Mouse (Mus musculus) erythroblast, embryonic 14.5 days (primary cell): ENCODE measurements around the gene Rprml. TPM values are rescaled to one million over a fixed set of nuclear protein-coding genes. Genes with fewer than 3 reads are reported as not detected.
"Not testable (repeated sequence)": the region's sequence is repeated elsewhere in the genome, so short reads cannot be mapped to it uniquely, and the experiment has no call there.

ENCODE experiments used
- H3K27me3 ChIP-seq: 2 replicates; pipeline ENCODE4 v1.6.1; 2012; ENCODE audit warnings: inconsistent platforms; ENCODE audit not compliant: control insufficient read depth
- H3K36me3 ChIP-seq: 2 replicates; pipeline ENCODE4 v1.6.1; 2012; ENCODE audit warnings: mild to moderate bottlenecking, inconsistent platforms; ENCODE audit not compliant: control insufficient read depth
- H3K4me1 ChIP-seq: 2 replicates; pipeline ENCODE4 v1.6.1; 2012; ENCODE audit warnings: inconsistent platforms; ENCODE audit not compliant: control insufficient read depth
- H3K4me3 ChIP-seq: replicated peaks from 2 replicates; pipeline ENCODE3; 2012; ENCODE audit warnings: moderate library complexity, mild to moderate bottlenecking, inconsistent platforms
- H3K9me3 ChIP-seq: 2 replicates; pipeline ENCODE4 v1.6.1; 2012; ENCODE audit warnings: low read length, inconsistent platforms, mixed read lengths; ENCODE audit not compliant: control insufficient read depth
- GATA1 ChIP-seq: IDR thresholded peaks from 2 replicates; pipeline ENCODE4 v1.6.1; 2012; ENCODE audit warnings: low read length, inconsistent platforms, mixed read lengths
- TAL1 ChIP-seq: IDR thresholded peaks from 3 replicates; pipeline ENCODE4 v1.6.1; 2012; ENCODE audit warnings: low read length, inconsistent platforms, mixed read lengths
- polyA plus RNA-seq: library from polyadenylated mRNA; stranded (reverse); fragments of >175 nt; gene quantifications from 2 replicates; pipeline ENCODE4 v1.2.3, GENCODE M21; 2012

Rprml gene
- polyA plus RNA-seq, 1 experiment: not detected

GRCm38 (mm10) chr11:103661863-103662262 lies 12.5 kb downstream of the Rprml start:
- Histone ChIP-seq H3K9me3 (no peaks in the 10 kb centered on the region), H3K27me3 (peaks cover 6% of the 10 kb centered on the region), H3K4me1 (peaks cover 3% of the 10 kb centered on the region), H3K36me3 (no peaks in the 10 kb centered on the region), H3K4me3 (no peak overlapping the region)
- TF ChIP-seq TAL1 (no peak), GATA1 (no peak)

- no peaks in the 10 kb centered on the region for H3K9me3 ChIP-seq
- no peak overlapping the region for H3K4me3 ChIP-seq
- no peak for TF ChIP-seq TAL1
- TF ChIP-seq GATA1: no peak
- H3K27me3 ChIP-seq: peaks cover 3% of the 10 kb centered on the region
- H3K4me1 ChIP-seq: peaks cover 3% of the 10 kb centered on the region
- no peaks in the 10 kb centered on the region for H3K36me3 ChIP-seq
These were observed 13.2 kb downstream of the Rprml start for GRCm38 (mm10) chr11:103662546-103662945.

- no peak for TF ChIP-seq GATA1
- no peak for TF ChIP-seq TAL1
- H3K4me3 ChIP-seq: no peak overlapping the region
- no peaks in the 10 kb centered on the region for H3K36me3 ChIP-seq
- no peaks in the 10 kb centered on the region for H3K9me3 ChIP-seq
- peaks cover 3% of the 10 kb centered on the region for H3K4me1 ChIP-seq
- peaks cover 3% of the 10 kb centered on the region for H3K27me3 ChIP-seq
These were observed 13.7 kb downstream of the Rprml start for GRCm38 (mm10) chr11:103663119-103663518.

GRCm38 (mm10) chr11:103665695-103666094 lies 16.3 kb downstream of the Rprml start:
- TF ChIP-seq TAL1 (no peak), GATA1 (no peak)

GRCm38 (mm10) chr11:103666181-103666906 lies 17.0 kb downstream of the Rprml start:
- H3K4me1 ChIP-seq: peaks cover 3% of the 10 kb centered on the region
- H3K36me3 ChIP-seq: no peaks in the 10 kb centered on the region
- no peak for TF ChIP-seq GATA1
- no peak for TF ChIP-seq TAL1
- no peak overlapping the region for H3K4me3 ChIP-seq
- H3K9me3 ChIP-seq: no peaks in the 10 kb centered on the region
- no peaks in the 10 kb centered on the region for H3K27me3 ChIP-seq

More at GRCm38 (mm10) chr11:103665695-103666094, 16.3 kb downstream of the Rprml start:
- Histone ChIP-seq H3K4me1 (peaks cover 3% of the 10 kb centered on the region), H3K27me3 (no peaks in the 10 kb centered on the region), H3K9me3 (no peaks in the 10 kb centered on the region), H3K36me3 (no peaks in the 10 kb centered on the region), H3K4me3 (no peak overlapping the region)

- Histone ChIP-seq H3K27me3 (no peaks in the 10 kb centered on the region), H3K9me3 (no peaks in the 10 kb centered on the region), H3K36me3 (no peaks in the 10 kb centered on the region), H3K4me1 (peaks cover under 1% of the 10 kb centered on the region), H3K4me3 (no peak overlapping the region)
- TF ChIP-seq TAL1 (no peak), GATA1 (no peak)
These were observed 17.6 kb downstream of the Rprml start for GRCm38 (mm10) chr11:103666907-103667426.

- TF ChIP-seq TAL1 (no peak), GATA1 (no peak)
- H3K9me3 ChIP-seq: no peaks in the 10 kb centered on the region
- no peaks in the 10 kb centered on the region for H3K27me3 ChIP-seq
- H3K4me3 ChIP-seq: no peak overlapping the region
- H3K4me1 ChIP-seq: no peaks in the 10 kb centered on the region
- peaks cover 53% of the 10 kb centered on the region for H3K36me3 ChIP-seq
These were observed 26.2 kb downstream of the Rprml start for GRCm38 (mm10) chr11:103675556-103675955.

GRCm38 (mm10) chr11:103677042-103677441 lies 27.7 kb downstream of the Rprml start:
- H3K27me3 ChIP-seq, H3K4me3 ChIP-seq, H3K4me1 ChIP-seq, H3K9me3 ChIP-seq: not testable (repeated sequence)
- peaks cover 67% of the 10 kb centered on the region for H3K36me3 ChIP-seq

- Histone ChIP-seq H3K4me1 (no peaks in the 10 kb centered on the region), H3K27me3 (no peaks in the 10 kb centered on the region), H3K4me3 (no peak overlapping the region), H3K36me3 (peaks cover 95% of the 10 kb centered on the region), H3K9me3 (no peaks in the 10 kb centered on the region)
- TF ChIP-seq GATA1 (no peak), TAL1 (no peak)
These were observed 34.4 kb downstream of the Rprml start for GRCm38 (mm10) chr11:103683667-103684334.
